Mouse (Mus musculus): ENCODE results near the gene Scg2. TPM values are rescaled to one million over a fixed set of nuclear protein-coding genes. Genes with fewer than 3 reads are reported as not detected.

Gene Scg2
- polyA plus RNA-seq (2015; fragmentation: Illumina TruSeq; extraction: RNeasy Lipid Tissue Mini Kit (QIAGEN cat#74804); ENCODE audit: low read depth, low replicate concordance), result 308 TPM

GRCm38 (mm10) chr1:79439609-79440308 lies at the start of gene Scg2:
Gene Scg2, minus strand, starts transcription at chr1:79440120.

Other genes with a start within 250 kb of the Scg2 start
- 2.8 TPM for gene Ap1s3, start 231.9 kb upstream of the Scg2 start, polyA plus RNA-seq (2015; fragmentation: Illumina TruSeq; extraction: RNeasy Lipid Tissue Mini Kit (QIAGEN cat#74804); ENCODE audit: low read depth, low replicate concordance)